Mouse (Mus musculus) heart, adult 2 months (tissue): ENCODE measurements around the gene Stmnd1.
A peak's percentile ranks its signal among the peaks of the same experiment; 100 is the strongest.

ENCODE experiments used
- CTCF ChIP-seq: fragments of 200-600 bp; IDR thresholded peaks from 2 replicates; pipeline ENCODE4 v1.8.1; 2022; ENCODE audit warnings: antibody characterized with exemption, mild to moderate bottlenecking, moderate library complexity
- EP300 ChIP-seq: fragments of 200-500 bp; IDR thresholded peaks from 2 replicates; pipeline ENCODE4 v1.6.1; 2011; ENCODE audit warnings: low read depth, low read length, control low read depth; ENCODE audit not compliant: insufficient read depth
- POLR2A ChIP-seq: fragments of 200-500 bp; IDR thresholded peaks from 2 replicates; pipeline ENCODE4 v1.6.1; 2011; ENCODE audit warnings: mild to moderate bottlenecking, low read depth, low read length, control low read depth; ENCODE audit not compliant: insufficient read depth

- TF ChIP-seq CTCF (peak; percentile 84), POLR2A (no peak), EP300 (no peak)
Measured at GRCm38 (mm10) chr13:46310790-46311189, 37.3 kb downstream of the Stmnd1 start.
